Comparison of ENCODE assay signal across 1 mouse cellular context in genomic region chr12:91849045-91849467, GRCm38 (mm10).
A peak's percentile ranks its signal among the peaks of the same experiment; 100 is the strongest.
TF ChIP-seq lines count a peak whose summit lies in the region.

Gene Sel1l, minus strand, starts transcription at chr12:91849157.

TF ChIP-seq in CH12.LX, 34 proteins besides CTCF, POLR2A, EP300 and RAD21 (continued from another document):
- peak; percentile 41; the same call in 1 of the 2 replicates for TF ChIP-seq E2F4 (IDR thresholded peaks at IDR 0.05; ENCODE audit: insufficient replicate concordance, low read depth, low read length)
- TF ChIP-seq GABPA (IDR thresholded peaks at IDR 0.05; ENCODE audit: insufficient replicate concordance, low read depth, low read length): peak; percentile 19; the same call in 1 of the 2 replicates
- peak; percentile 84 for TF ChIP-seq NELFE (IDR thresholded peaks at IDR 0.05; ENCODE audit: low read depth, low read length)
- no peak for TF ChIP-seq PAX5 (IDR thresholded peaks at IDR 0.05; ENCODE audit: low read length)
- TF ChIP-seq POLR2AphosphoS2 (IDR thresholded peaks at IDR 0.05; ENCODE audit: low read depth, low read length): peak; percentile 56; the same call in 1 of the 2 replicates
